Mouse (Mus musculus) heart, adult 2 months (tissue): Measurements from ENCODE around the gene Bbs10.

Experiments
- CTCF ChIP-seq: fragments of 200-600 bp; IDR thresholded peaks from 2 replicates; pipeline ENCODE4 v1.8.1; 2022; ENCODE audit warnings: antibody characterized with exemption, mild to moderate bottlenecking, moderate library complexity
- POLR2A ChIP-seq: fragments of 200-500 bp; IDR thresholded peaks from 2 replicates; pipeline ENCODE4 v1.6.1; 2011; ENCODE audit warnings: mild to moderate bottlenecking, low read depth, low read length, control low read depth; ENCODE audit not compliant: insufficient read depth

- no peak for TF ChIP-seq POLR2A
- no peak for TF ChIP-seq CTCF
These were observed 1.1 kb downstream of the Bbs10 start for GRCm38 (mm10) chr10:111299591-111299990.
